Mouse (Mus musculus): ENCODE results near the gene Gatb.

The Gatb gene

DNA sequence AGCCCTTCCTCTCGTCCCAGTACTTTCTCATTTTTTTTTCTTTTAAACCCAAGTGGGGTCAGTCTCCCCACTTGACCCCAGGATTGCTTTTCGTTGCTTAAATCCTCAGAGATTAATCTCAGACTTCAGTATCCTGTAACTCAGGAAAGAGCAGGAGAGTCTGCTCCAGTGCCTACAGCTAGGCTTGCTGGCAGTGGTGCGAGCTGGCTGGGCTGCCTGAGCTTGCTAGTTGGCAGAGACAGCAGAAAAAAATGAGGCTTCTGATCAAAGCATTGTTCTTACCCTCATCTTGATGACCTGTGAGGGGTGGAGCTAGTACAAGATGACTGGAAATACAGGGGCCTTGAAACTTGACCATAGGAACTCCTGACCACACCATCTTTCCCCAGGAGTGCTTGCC lies 20.5 kb downstream of the Gatb start:
- DNase-seq (ENCODE audit: low spot score in 2 of 2) = no peak

- no peak for DNase-seq (ENCODE audit: low spot score in 2 of 2)
Observed at GRCm38 (mm10) chr3:85599526-85599925, 25.6 kb downstream of the Gatb start.

- no peak for DNase-seq (ENCODE audit: low spot score in 2 of 2)
Observed at GRCm38 (mm10) chr3:85601841-85602305, 28.0 kb downstream of the Gatb start.

DNA sequence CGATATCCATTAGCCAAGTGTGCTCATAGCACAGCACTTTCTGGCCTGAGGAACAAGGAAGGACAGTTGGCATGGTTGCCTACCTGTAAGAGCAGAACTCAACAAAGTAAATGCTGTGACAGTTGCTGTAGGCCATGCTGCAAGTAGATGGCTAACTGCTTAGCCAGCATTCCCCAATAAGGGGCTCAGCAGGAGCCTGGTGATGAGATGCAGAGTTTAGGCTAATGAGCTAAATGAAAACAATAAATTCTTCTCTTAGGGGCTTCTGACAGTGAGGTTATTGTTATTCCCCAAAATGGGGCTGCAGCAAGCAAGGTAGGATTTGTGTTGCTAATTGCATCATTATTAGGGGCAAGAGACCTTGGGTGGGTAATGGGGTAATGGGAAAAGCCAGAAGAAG lies 29.9 kb downstream of the Gatb start:
- DNase-seq (ENCODE audit: low spot score in 2 of 2) = no peak

GRCm38 (mm10) chr3:85606912-85607311 lies 33.0 kb downstream of the Gatb start:
- no peak for DNase-seq (ENCODE audit: low spot score in 2 of 2)

DNA sequence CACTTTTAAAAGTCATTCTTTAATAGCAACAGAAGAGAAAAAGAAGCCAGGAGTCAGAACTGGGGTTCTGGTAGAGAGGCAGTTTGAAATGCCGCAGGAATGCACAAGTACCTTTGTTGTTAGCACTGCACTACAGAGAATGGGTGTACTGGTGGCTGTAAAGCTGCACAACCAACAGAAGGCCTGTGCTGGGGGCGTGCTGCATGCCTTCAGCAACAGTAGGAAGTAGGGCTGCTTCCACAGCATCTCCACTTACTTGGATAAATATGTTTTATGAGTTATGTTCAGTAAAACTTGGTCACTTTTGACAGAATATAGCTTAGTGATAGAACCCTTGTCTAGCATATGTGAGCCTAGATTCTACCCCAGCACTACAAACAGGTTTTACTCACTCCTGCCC lies 33.8 kb downstream of the Gatb start:
- no peak for DNase-seq (ENCODE audit: low spot score in 2 of 2)

DNA sequence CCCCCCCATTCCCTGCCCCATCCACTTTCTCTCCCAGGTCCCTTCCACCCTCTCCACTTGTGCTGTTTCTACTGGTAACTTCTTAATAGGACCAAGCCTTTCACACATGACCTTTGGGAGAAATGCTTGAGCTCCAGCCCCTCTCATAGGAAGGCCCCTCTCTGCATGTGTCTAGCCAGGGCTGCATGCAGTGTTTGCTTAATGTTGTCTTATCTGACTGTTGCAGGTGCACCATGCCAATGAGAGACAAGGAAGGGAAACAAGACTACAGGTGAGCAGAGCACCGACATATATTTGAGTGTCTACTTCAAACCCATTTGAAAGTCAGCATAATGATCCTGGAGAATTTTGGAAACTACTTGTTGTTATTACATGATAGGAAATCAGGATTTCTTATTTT lies 42.5 kb downstream of the Gatb start:
- no peak for DNase-seq (ENCODE audit: low spot score in 2 of 2)

- no peak for DNase-seq (ENCODE audit: low spot score in 2 of 2)
Observed at GRCm38 (mm10) chr3:85618885-85619284, 45.0 kb downstream of the Gatb start.

DNA sequence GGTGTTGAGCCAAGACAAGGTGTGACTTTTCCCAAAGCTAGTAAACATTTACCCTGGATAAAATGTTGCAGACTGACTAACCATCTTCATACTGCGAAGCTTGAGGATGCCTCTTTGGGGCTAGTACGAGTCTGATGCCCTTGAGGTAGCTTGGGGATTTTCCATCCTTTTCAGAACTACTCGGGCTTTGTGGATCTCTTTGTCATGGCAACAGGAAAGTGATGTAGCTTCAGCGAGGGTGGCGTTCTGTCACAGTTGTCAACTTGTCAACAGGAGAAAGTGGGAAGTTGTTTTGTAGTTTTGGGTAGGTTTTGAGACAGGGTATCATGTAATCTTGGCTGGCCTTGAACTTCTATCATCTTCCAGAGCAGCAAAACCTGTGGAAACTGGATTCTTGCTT lies 45.4 kb downstream of the Gatb start:
- no peak for DNase-seq (ENCODE audit: low spot score in 2 of 2)

DNA sequence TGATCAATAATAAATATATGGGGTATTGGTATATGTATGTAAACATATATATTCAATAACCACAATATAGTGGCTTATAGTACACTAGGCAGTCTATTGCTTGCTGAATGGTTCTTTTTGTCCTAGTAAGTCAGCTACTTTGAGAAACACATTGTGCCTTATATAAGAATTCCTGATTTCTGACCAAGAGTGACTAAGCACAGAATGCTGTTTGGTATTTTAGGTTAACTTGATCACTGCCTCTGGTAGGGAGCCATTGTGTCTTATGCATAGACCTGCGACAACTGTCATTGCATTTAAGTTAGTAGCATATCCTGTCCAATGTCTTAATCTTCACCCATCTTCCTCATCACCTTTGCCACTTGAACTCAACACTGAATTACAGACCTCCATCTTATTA lies 45.8 kb downstream of the Gatb start:
- no peak for DNase-seq (ENCODE audit: low spot score in 2 of 2)

DNA sequence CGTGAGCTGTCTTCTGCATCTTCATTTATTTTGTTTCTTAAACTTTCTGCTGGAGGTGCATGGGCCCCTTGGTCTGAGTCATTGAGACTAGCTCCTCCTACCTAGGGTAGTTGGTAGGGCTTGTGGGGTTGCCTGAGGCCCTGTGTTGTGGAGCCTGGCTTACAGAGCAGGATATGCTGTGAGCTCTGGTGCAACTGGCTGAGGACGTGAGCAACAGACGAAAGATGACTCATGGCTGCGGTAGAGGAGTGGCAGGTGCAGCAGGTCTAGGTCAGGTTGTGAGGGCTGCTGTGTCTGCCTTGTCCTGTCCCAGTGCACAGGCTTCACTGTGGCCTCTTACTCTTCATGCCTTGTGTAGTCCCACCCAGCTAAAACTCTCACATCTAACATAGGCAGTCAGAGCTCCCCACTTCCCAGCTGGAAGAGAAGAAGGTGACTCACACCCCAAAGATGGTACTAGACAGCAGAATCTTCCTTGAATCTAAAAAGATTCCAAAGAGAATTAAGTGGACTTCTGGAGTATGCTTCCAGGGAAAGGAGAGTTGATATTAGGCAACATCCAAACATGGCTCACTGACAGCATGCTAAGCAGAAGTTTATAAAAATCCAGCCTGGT lies 56.1 kb downstream of the Gatb start:
- no peak for DNase-seq (ENCODE audit: low spot score in 2 of 2)

GRCm38 (mm10) chr3:85633733-85634132 lies 59.8 kb downstream of the Gatb start:
- DNase-seq (ENCODE audit: low spot score in 2 of 2) = no peak

GRCm38 (mm10) chr3:85634389-85635125 lies 60.6 kb downstream of the Gatb start:
- DNase-seq (ENCODE audit: low spot score in 2 of 2) = no peak

DNA sequence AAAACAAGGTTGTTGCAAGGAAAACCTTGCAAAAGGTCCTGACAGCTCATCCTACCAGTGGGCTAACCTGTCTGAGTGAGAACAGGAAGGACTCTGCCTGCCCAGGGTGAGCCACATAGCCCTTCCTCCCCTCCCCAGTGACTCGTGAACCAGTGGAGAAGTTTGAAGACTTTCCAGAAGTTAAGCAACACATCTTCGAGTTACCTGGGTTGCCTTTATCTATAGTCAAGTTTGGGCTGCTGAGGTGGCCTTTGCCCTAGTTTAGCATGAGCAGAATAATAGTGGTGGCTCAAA lies 61.2 kb downstream of the Gatb start:
- DNase-seq (ENCODE audit: low spot score in 2 of 2) = no peak

DNA sequence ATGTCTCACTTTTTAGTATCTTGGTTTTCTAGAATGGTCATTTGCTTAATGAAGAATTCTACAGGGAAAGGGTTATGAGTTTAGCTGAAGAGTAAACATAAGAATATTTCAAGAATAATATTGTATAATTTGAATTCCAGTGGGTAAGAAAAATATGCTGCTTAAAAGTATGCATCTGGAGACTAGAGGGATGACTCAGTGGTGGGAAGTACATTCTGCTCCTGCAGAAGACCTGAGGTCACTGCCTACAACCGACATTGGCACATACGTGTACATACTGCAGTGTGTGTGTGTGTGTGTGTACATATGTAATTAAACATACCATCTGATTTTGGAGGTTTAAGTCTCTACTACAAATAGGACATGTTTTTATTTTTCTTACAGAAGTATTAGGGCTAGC lies 61.7 kb downstream of the Gatb start:
- DNase-seq (ENCODE audit: low spot score in 2 of 2) = no peak

DNA sequence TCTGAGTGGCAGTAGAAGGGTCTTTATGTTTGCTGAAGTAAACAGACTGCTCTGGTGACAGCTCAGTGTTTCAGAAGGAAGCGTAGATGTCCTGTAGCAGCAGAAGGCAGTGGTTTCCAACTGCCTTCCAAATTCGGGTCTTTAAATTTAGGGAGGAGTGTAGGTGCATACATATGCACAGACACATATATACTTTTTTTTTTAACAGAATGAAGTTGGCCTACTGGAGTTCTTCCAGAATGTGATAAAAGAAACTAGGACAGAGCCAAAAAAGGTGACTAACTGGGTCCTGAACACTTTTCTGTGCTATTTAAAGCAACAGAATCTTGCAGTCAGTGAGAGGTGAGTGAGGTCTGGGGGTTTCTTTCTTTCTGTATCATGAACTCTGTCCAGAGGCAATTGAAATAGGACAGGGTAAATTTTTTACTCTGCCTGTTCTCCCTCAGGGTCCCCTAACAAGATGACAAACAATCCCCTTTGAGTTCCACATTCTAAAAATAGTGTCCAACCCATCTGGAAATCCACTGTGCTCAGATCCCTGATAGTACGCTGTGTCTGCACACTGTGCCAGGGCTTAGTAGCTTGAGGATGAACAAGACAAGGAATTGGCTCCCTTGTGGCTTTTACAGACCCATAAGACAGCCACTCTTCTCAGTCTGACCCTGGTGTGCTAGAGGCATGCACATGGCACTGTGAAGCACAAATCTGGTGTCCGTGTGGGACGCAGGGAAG lies 63.0 kb downstream of the Gatb start:
- DNase-seq (ENCODE audit: low spot score in 2 of 2) = no peak

DNA sequence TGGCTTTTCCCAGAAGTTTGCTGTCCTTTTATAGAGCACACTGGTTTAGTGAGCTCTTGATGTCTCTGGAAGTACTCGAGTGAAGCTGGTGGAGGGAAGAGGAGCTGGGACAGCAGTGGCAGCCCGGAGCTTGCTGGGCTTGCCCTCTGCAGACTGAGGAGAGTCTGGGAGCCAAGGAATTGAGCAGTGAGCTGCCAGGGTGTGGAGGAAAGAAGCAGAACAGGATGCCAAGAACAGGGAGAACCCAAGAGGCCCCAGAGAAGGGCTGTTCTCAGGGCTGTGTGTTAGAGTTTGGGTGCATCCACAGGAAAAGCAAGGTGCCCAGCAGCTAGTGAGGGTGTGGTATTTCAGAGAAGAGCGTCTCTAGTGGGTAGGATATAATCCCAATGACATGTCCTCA lies 67.8 kb downstream of the Gatb start:
- DNase-seq (ENCODE audit: low spot score in 2 of 2) = no peak

DNA sequence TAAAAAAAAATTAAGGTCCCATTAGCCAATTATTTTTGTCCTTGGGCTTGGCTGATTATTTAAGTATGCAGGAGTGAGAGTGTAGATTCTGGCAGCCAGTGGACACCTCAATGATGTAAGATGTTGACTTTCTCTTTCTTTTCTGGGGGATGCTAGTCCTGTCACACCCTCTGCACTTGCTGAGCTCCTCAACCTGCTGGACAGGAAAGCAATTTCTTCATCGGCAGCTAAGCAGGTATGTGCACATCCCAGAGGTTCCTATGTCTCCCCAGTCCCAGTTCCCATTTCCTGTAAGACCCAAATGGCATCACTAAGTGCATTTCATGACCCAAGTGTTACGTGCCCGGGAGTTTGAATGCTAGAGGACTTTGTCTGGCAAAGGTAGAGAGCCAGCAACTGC lies 70.9 kb downstream of the Gatb start:
- no peak for DNase-seq (ENCODE audit: low spot score in 2 of 2)

DNA sequence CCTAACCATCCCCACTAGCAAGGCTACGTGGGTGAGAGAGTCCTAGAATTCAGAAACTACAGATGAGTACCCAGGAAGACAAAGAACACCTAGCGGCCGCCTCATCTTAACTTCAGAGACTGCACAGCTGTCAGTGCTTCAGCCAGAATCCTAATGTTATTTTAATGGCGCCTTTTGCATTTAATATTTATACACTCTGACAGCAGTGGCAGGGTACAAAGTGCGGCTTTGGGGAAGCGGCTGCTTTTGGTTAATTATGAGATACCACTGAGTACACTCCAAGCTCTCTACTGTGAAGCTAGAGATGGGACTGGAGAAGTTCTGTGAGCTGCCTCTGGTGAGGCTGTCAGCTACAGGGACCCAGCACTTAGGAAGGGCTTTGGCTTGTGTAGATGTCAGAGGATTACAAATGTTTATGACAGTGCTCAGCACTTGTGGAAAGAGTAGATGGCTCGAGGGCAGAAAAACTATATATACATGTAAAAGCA lies 71.6 kb downstream of the Gatb start:
- DNase-seq (ENCODE audit: low spot score in 2 of 2) = no peak

DNA sequence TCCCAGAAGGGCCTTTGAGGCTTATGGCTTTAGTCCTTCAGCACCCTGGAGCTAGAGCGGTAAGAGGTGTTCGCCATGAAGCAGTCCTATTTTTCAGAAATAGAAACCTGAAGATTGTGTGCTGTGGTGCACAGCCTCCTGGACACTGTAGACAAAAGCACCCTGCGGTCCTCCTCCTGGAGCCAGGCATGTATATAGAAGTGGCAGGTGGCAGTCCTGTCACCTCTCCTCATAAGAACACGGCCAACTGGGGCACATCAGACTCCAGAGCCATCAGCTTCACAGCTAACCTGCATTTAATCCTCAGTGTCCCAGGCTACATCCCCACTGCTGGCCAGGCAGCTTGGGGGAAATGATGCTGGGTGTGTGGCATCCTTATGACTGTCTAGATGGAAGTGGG lies 75.3 kb downstream of the Gatb start:
- no peak for DNase-seq (ENCODE audit: low spot score in 2 of 2)

DNA sequence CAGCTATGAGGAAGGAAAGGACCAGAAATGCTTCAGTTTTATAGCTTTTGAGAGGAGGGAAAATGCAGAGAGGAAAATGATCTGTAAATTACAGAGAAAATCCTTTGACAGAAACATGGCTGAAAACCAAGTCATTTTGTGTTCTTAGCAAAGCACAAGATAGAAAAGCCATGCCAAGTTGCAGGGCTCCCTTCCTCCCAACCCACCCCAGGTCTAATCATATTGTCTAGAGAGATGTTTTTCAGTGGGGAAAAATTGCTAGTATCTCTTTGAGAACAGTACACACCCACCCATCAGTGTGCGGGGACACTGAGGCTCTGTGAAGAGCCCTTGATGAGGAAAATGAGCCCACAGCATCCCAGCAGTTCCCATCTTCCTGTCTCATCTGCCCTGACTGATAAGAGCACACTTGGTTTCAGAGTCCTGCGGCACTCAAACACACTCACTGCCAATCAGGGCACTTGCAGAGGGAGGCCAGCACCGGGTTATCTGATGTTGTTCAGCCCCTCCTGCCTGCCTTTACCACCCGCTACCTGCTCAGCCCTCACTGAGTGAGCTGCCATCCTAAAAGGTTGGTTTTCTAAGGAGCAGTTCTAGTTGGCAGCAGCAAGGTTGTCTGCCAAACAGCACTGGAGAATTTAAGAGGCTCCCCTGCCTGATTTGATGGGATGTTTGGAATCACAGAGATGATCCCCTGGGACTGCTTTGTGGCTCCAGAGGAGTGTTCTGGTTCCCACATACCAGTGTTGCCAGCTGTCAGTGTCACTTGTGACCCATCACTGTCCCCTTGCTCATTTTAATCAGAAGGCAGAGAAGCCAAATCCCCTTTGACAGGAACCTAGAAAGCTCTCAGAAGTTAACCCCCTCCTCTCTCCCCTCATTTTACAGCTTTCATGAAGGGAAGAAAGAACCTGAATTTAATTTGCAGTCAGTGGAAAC lies 79.1 kb downstream of the Gatb start:
- no peak for DNase-seq (ENCODE audit: low spot score in 2 of 2)

GRCm38 (mm10) chr3:85655538-85655937 lies 81.6 kb downstream of the Gatb start:
- DNase-seq (ENCODE audit: low spot score in 2 of 2) = no peak

Measured in spleen, postnatal 14 days (tissue).